35 mouse cellular contexts compared by ENCODE assay signal in genomic region chr2:129550781-129551180, GRCm38 (mm10). TPM values are rescaled to one million over a fixed set of nuclear protein-coding genes. Genes with fewer than 3 reads are reported as not detected.
DNase-seq lines count a peak whose midpoint lies in the region; ATAC-seq and TF ChIP-seq lines count a peak whose summit lies in the region.
"Had no signal": no experiment of that assay in that cellular context is flagged by ENCODE, and none has a peak within 500 bp of the region (broad histone marks: within the 10 kb centered on the region; RNA-seq: fewer than 3 reads in every experiment).

No protein-coding gene starts in this region.

- no peak for ATAC-seq in erythroid progenitor cell, adult 5-6 weeks (replicated peaks; ENCODE audit: low FRiP score, poor library complexity, severe bottlenecking)
- ATAC-seq in hindbrain, embryonic 14.5 days (ENCODE audit: low FRiP score), result no peak
- no peak for ATAC-seq in monocyte, adult 5-6 weeks (replicated peaks; ENCODE audit: insufficient number of reproducible peaks, low FRiP score, low TSS enrichment, poor library complexity, severe bottlenecking)
- ATAC-seq: forebrain, embryonic 14.5 days; forebrain, postnatal 0 days; hindbrain, postnatal 0 days; inflammation-experienced regulatory T-cells, adult 6 months had no signal

- 17% methylated on average over 1 of the region's 2 CpGs for WGBS in macrophage (ENCODE audit: missing documents)
- 60% methylated on average over 2 of the region's 2 CpGs for WGBS in hindbrain, embryonic 14.5 days

- H3K36me3 ChIP-seq in ES-E14 (ENCODE audit: control insufficient read depth, insufficient read depth, low read length, poor library complexity, severe bottlenecking) (no peaks in the 10 kb centered on the region), MEL (ENCODE audit: control insufficient read depth in 1 of 2, insufficient read depth in 2 of 2, low read length in 2 of 2) (no peaks in the 10 kb centered on the region), macrophage (ENCODE audit: inconsistent target) (no peaks in the 10 kb centered on the region)
- H3K36me3 ChIP-seq in hindbrain, embryonic 14.5 days (replicated peaks; ENCODE audit: control insufficient read depth, insufficient read depth), result no peaks in the 10 kb centered on the region
- H3K36me3 ChIP-seq: embryonic facial prominence, embryonic 10.5 days; embryonic facial prominence, embryonic 13.5 days; forebrain, embryonic 10.5 days; G1E; heart, embryonic 12.5 days; heart, embryonic 15.5 days; hindbrain, embryonic 10.5 days; hindbrain, embryonic 13.5 days had no signal

- H3K79me2 ChIP-seq in MEL (ENCODE audit: control insufficient read depth, insufficient read depth, low read length, poor library complexity), result no peaks in the 10 kb centered on the region
- peaks cover 5% of the 10 kb centered on the region; the same call in 1 of the 2 replicates for H3K79me2 ChIP-seq in macrophage (ENCODE audit: inconsistent target)

- H3K9ac ChIP-seq in ES-E14 (ENCODE audit: insufficient read depth, low read depth, low read length, poor library complexity, severe bottlenecking) (no peak overlapping the region), MEL (ENCODE audit: control insufficient read depth, low read depth, low read length, poor library complexity, severe bottlenecking) (no peak overlapping the region)
- H3K9ac ChIP-seq in hindbrain, embryonic 14.5 days, result no peak overlapping the region
- H3K9ac ChIP-seq: embryonic facial prominence, embryonic 13.5 days; forebrain, postnatal 0 days; heart, embryonic 12.5 days; heart, embryonic 15.5 days; hindbrain, embryonic 13.5 days had no signal

- DNase-seq in ES-E14 (ENCODE audit: low read depth, low spot score) (peak; percentile 16), MEL (ENCODE audit: low read depth, low spot score) (peak; percentile 6)
- no peak for DNase-seq in hindbrain, embryonic 14.5 days (ENCODE audit: low spot score)
- DNase-seq in layer of hippocampus, adult 18-20 months (ENCODE audit: low spot score in 2 of 2), result no peak
- DNase-seq: adrenal gland, postnatal 10 days; adrenal gland, postnatal 36 days; cerebellum, adult 11 months; cerebellum, adult 2 months; cerebellum, adult 9-11 months; cerebellum, postnatal 25 days; embryo, embryonic 11 days; forebrain, postnatal 0 days; gastrocnemius, adult 2 months; gastrocnemius, postnatal 14 days; heart, adult 18-20 months; heart, postnatal 10 days; heart, postnatal 36 days had no signal

- H3K27me3 ChIP-seq in MEL (ENCODE audit: control insufficient read depth in 1 of 2, insufficient read depth in 2 of 2, low read length in 2 of 2), result no peaks in the 10 kb centered on the region; a peak in 1 of 4 replicates
- no peaks in the 10 kb centered on the region for H3K27me3 ChIP-seq in hindbrain, embryonic 14.5 days (ENCODE audit: control insufficient read depth, insufficient read depth, low read length)
- H3K27me3 ChIP-seq: embryonic facial prominence, embryonic 13.5 days; heart, embryonic 12.5 days; heart, embryonic 15.5 days had no signal

- no peak for TF ChIP-seq CTCF in MEL (IDR thresholded peaks at IDR 0.05 in 2 of 3, conservative IDR thresholded peaks at IDR 0.05 in 1 of 3; ENCODE audit: control insufficient read depth in 1 of 3, insufficient read depth in 1 of 3, low read depth in 2 of 3, low read length in 3 of 3, poor library complexity in 1 of 3, severe bottlenecking in 1 of 3)
- no peak for TF ChIP-seq CTCF in bone marrow macrophage, adult 2 months (IDR thresholded peaks at IDR 0.05; ENCODE audit: low read depth, low read length)

- TF ChIP-seq POLR2A in MEL (IDR thresholded peaks at IDR 0.05; ENCODE audit: control insufficient read depth in 1 of 2, insufficient read depth in 1 of 2, low read depth in 1 of 2, low read length in 2 of 2, poor library complexity in 1 of 2), result no peak
- no peak for TF ChIP-seq POLR2A in bone marrow macrophage, adult 2 months (IDR thresholded peaks at IDR 0.05; ENCODE audit: borderline replicate concordance, low read depth, low read length)

- in situ Hi-C loops in ES-E14 (cut with MboI; ENCODE audit: low sequenced_read_pairs in 2 of 2, unreplicated experiment in 2 of 2), result no loop called here

- TF ChIP-seq RAD21 in MEL (IDR thresholded peaks at IDR 0.05; ENCODE audit: low read depth, low read length), result no peak

- H3K4me2 ChIP-seq in hindbrain, embryonic 14.5 days (replicated peaks), result no peak overlapping the region
- H3K4me2 ChIP-seq: embryonic facial prominence, embryonic 13.5 days; heart, embryonic 12.5 days; heart, embryonic 15.5 days; hindbrain, embryonic 13.5 days had no signal

- H3K9me3 ChIP-seq in ES-E14 (ENCODE audit: control insufficient read depth, insufficient read depth, low read depth, low read length) (no peaks in the 10 kb centered on the region), MEL (replicated peaks; ENCODE audit: insufficient read depth, low read length) (no peaks in the 10 kb centered on the region)
- H3K9me3 ChIP-seq in hindbrain, embryonic 14.5 days (ENCODE audit: control insufficient read depth, low read length), result no peaks in the 10 kb centered on the region
- H3K9me3 ChIP-seq: embryonic facial prominence, embryonic 10.5 days; embryonic facial prominence, embryonic 13.5 days; forebrain, embryonic 10.5 days; G1E; heart, embryonic 12.5 days; heart, embryonic 15.5 days; hindbrain, embryonic 10.5 days; hindbrain, embryonic 13.5 days had no signal

- H3K4me3 ChIP-seq in ES-E14 (ENCODE audit: insufficient read depth in 1 of 2, low read depth in 1 of 2, low read length in 2 of 2, poor library complexity in 1 of 2, severe bottlenecking in 1 of 2) (no peak overlapping the region), MEL (ENCODE audit: control insufficient read depth in 1 of 2, insufficient read depth in 1 of 2, low read depth in 2 of 2, low read length in 2 of 2) (no peak overlapping the region), macrophage (ENCODE audit: inconsistent target) (no peak overlapping the region)
- H3K4me3 ChIP-seq in bone marrow macrophage, adult 2 months (ENCODE audit: insufficient read depth, low read length), result no peak overlapping the region
- no peak overlapping the region for H3K4me3 ChIP-seq in hindbrain, embryonic 14.5 days (replicated peaks; ENCODE audit: low read length)
- H3K4me3 ChIP-seq: embryonic facial prominence, embryonic 10.5 days; embryonic facial prominence, embryonic 13.5 days; erythroblast, embryonic 14.5 days; forebrain, embryonic 10.5 days; gastrocnemius, adult 2 months; heart, embryonic 12.5 days; heart, embryonic 15.5 days; hindbrain, embryonic 10.5 days; hindbrain, embryonic 13.5 days had no signal

- H3K4me1 ChIP-seq in ES-E14 (ENCODE audit: control insufficient read depth in 2 of 2, insufficient read depth in 2 of 2, low read length in 2 of 2, poor library complexity in 1 of 2) (no peaks in the 10 kb centered on the region), MEL (ENCODE audit: control insufficient read depth in 1 of 2, insufficient read depth in 2 of 2, low read length in 2 of 2) (no peaks in the 10 kb centered on the region)
- peaks cover 85% of the 10 kb centered on the region for H3K4me1 ChIP-seq in bone marrow macrophage, adult 2 months (ENCODE audit: control insufficient read depth, insufficient read depth, low read length)
- 0 out of 2 replicates have a peak, but pooled peaks cover 5% of the 10 kb centered on the region for H3K4me1 ChIP-seq in hindbrain, embryonic 14.5 days (replicated peaks; ENCODE audit: control insufficient read depth, insufficient read depth, low read length)
- H3K4me1 ChIP-seq: embryonic facial prominence, embryonic 13.5 days; heart, embryonic 15.5 days had no signal

- H3K27ac ChIP-seq in ES-E14 (ENCODE audit: insufficient read depth, low read depth, low read length, poor library complexity, severe bottlenecking), result no peak overlapping the region
- H3K27ac ChIP-seq in MEL (ENCODE audit: control insufficient read depth, low read depth, low read length), result no peak overlapping the region
- H3K27ac ChIP-seq in bone marrow macrophage, adult 2 months (ENCODE audit: insufficient read depth, low read depth, low read length), result peak overlapping the region; percentile 87; the same call in 1 of the 2 replicates
- H3K27ac ChIP-seq in macrophage, result peak overlapping the region; percentile 97; the same call in 1 of the 2 replicates
- H3K27ac ChIP-seq in hindbrain, embryonic 14.5 days, result no peak overlapping the region
- H3K27ac ChIP-seq: embryonic facial prominence, embryonic 10.5 days; embryonic facial prominence, embryonic 13.5 days; forebrain, embryonic 10.5 days; gastrocnemius, adult 2 months; heart, embryonic 15.5 days; hindbrain, embryonic 10.5 days; hindbrain, embryonic 13.5 days; hindbrain, postnatal 0 days had no signal

- TF ChIP-seq EP300 in MEL (IDR thresholded peaks at IDR 0.05; ENCODE audit: low read depth in 1 of 2, low read length in 2 of 2), result no peak

RNA-seq across cellular contexts. Expression of gene F830045P16Rik, which starts 14.4 kb away (rescaled TPM):
- total RNA-seq in ES-E14 (2012; rRNA removed) (not detected in 2 replicates), MEL (2012; rRNA removed) (not detected in 2 replicates)
- polyA plus RNA-seq in MEL (2012; ENCODE audit: insufficient read depth in 1 of 2, insufficient read length in 2 of 2, low read depth in 1 of 2, low replicate concordance in 2 of 2, missing spikeins in 1 of 2) (not detected), macrophage (2018) (0.26 to 1.1 TPM (median 0.55 TPM) in 3 replicates)
- polyA plus RNA-seq in bone marrow macrophage, adult 2 months (2012; ENCODE audit: insufficient read depth, insufficient read length, missing spikeins), result 0.28 and 0.41 TPM in 2 replicates
- 1 to 10 TPM in 7 of 26 experiments, under 1 TPM in 14, not detected in 5; 0.25 to 2.4 (median 0.87) TPM for total RNA-seq in macrophage (2018; cell fraction: chromatin; rRNA removed)
- total RNA-seq in macrophage (2018; cell fraction: cytosol; rRNA removed), result 1 to 10 TPM in 12 of 26 experiments, under 1 TPM in 14; 0.43 to 2.0 (median 0.90) TPM
- total RNA-seq in macrophage (2018; cell fraction: nucleus; rRNA removed), result 1 to 10 TPM in 14 of 26 experiments, under 1 TPM in 8, not detected in 4; 0.42 to 3.2 (median 1.1) TPM
- total RNA-seq in erythroid progenitor cell, adult 5-6 weeks (2015; ENCODE audit: low replicate concordance), result not detected in 2 replicates
- not detected in 2 replicates for total RNA-seq in erythroid progenitor cell, adult 5-6 weeks (2017; ENCODE audit: low replicate concordance)
- not detected in 2 replicates for polyA plus RNA-seq in hindbrain, embryonic 14.5 days (2014; fragmentation: Nextera tagmentation; extraction: Ambion mirVana)
- under 1 TPM; 0.22 to 0.43 TPM for total RNA-seq in layer of hippocampus, adult 18-20 months (2021)
- 0.67 TPM in 1 of 3 replicates, not detected in the others for total RNA-seq in monocyte, adult 5-6 weeks (2017)
- total RNA-seq: adrenal gland, adult 18-20 months; adrenal gland, postnatal 10 days; adrenal gland, postnatal 36 days; forebrain, postnatal 0 days; G1E; gastrocnemius, adult 2 months; gastrocnemius, postnatal 14 days; heart, adult 18-20 months; heart, postnatal 10 days; hindbrain, postnatal 0 days had no signal
- polyA plus RNA-seq: cortical plate, adult 2 months; embryonic facial prominence, embryonic 10.5 days; embryonic facial prominence, embryonic 13.5 days; erythroblast, embryonic 14.5 days; forebrain, embryonic 10.5 days; forebrain, embryonic 14.5 days; forebrain, postnatal 0 days; G1E; heart, embryonic 12.5 days; heart, embryonic 15.5 days; hindbrain, embryonic 10.5 days; hindbrain, embryonic 13.5 days; hindbrain, postnatal 0 days; inflammation-experienced regulatory T-cells, adult 6 months had no signal

RNA-seq across cellular contexts. Expression of gene Sirpa, which starts 41.9 kb away (rescaled TPM):
- total RNA-seq in ES-E14 (2012; rRNA removed) (6.5 and 8.3 TPM in 2 replicates), MEL (2012; rRNA removed) (not detected in 2 replicates)
- polyA plus RNA-seq in MEL (2012; ENCODE audit: insufficient read depth in 1 of 2, insufficient read length in 2 of 2, low read depth in 1 of 2, low replicate concordance in 2 of 2, missing spikeins in 1 of 2) (not detected), macrophage (2018) (1,368 to 2,259 TPM (median 1,677 TPM) in 3 replicates)
- 1,284 and 1,400 TPM in 2 replicates for polyA plus RNA-seq in bone marrow macrophage, adult 2 months (2012; ENCODE audit: insufficient read depth, insufficient read length, missing spikeins)
- 1,000 to 10,000 TPM in 25 of 26 experiments, 100 to 1,000 TPM in 1; 486 to 5,251 (median 2,764) TPM for total RNA-seq in macrophage (2018; cell fraction: chromatin; rRNA removed)
- 1,000 to 10,000 TPM; 1,654 to 2,625 (median 2,091) TPM for total RNA-seq in macrophage (2018; cell fraction: cytosol; rRNA removed)
- 1,000 to 10,000 TPM in 25 of 26 experiments, 100 to 1,000 TPM in 1; 968 to 4,930 (median 3,847) TPM for total RNA-seq in macrophage (2018; cell fraction: nucleus; rRNA removed)
- 54.8 and 63.7 TPM in 2 replicates for total RNA-seq in erythroid progenitor cell, adult 5-6 weeks (2015; ENCODE audit: low replicate concordance)
- 44.2 and 46.7 TPM in 2 replicates for total RNA-seq in erythroid progenitor cell, adult 5-6 weeks (2017; ENCODE audit: low replicate concordance)
- 38.6 and 40.7 TPM in 2 replicates for polyA plus RNA-seq in hindbrain, embryonic 14.5 days (2014; fragmentation: Nextera tagmentation; extraction: Ambion mirVana)
- total RNA-seq in layer of hippocampus, adult 18-20 months (2021), result 100 to 1,000 TPM; 295 to 305 TPM
- 334 to 497 TPM (median 494 TPM) in 3 replicates for total RNA-seq in monocyte, adult 5-6 weeks (2017)
- polyA plus RNA-seq: G1E had no signal

Comparison
In these comparisons a context has a peak if more than half of its experiments do, and no peak if none do; other contexts are left out.
1. DNase-seq: peak in ES-E14 (single experiment) and MEL (single experiment); none in hindbrain, embryonic 14.5 days (single experiment) and layer of hippocampus, adult 18-20 months (0 of 2).
2. H3K27ac ChIP-seq: peak in bone marrow macrophage, adult 2 months (single experiment) and macrophage (single experiment); none in ES-E14 (single experiment), MEL (single experiment) and hindbrain, embryonic 14.5 days (single experiment).